ENCODE assay signal across 21 mouse cellular contexts in the genomic region with DNA sequence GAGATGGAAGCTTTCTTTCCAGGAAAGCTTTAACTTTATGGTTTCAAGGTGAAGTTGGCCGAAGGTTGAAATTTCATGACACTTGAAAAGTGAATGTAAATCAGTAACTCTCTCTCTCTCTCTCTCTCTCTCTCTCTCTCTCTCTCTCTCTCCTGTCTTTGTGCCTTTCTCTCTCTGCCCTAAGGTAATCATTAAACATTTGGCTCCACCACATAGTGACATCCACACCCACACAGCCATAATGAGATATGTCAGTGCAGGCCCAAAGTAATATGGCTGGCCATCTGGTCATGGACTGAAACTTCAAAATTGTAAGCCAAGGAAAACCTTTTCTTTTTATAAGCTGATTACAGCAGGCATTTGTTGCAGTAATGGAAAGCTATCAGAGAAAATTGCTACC.
"Had no signal": no experiment of that assay in that cellular context is flagged by ENCODE, and none has a peak within 500 bp of the region (broad histone marks: within the 10 kb centered on the region; RNA-seq: fewer than 3 reads in every experiment).

No protein-coding gene starts in this region.

- H3K36me3 ChIP-seq: heart, embryonic 10.5 days; heart, embryonic 12.5 days; hindbrain, embryonic 13.5 days; hindbrain, embryonic 15.5 days; limb, embryonic 10.5 days; limb, embryonic 12.5 days; liver, embryonic 13.5 days; liver, embryonic 15.5 days had no signal

- H3K4me2 ChIP-seq: heart, embryonic 12.5 days; hindbrain, embryonic 13.5 days; hindbrain, embryonic 15.5 days; limb, embryonic 12.5 days; liver, embryonic 11.5 days; liver, embryonic 13.5 days; liver, embryonic 15.5 days had no signal

- H3K27ac ChIP-seq: heart, embryonic 10.5 days; hindbrain, embryonic 13.5 days; hindbrain, embryonic 15.5 days; hindbrain, postnatal 0 days; limb, embryonic 10.5 days; limb, embryonic 12.5 days; liver, embryonic 13.5 days; liver, embryonic 15.5 days had no signal

- DNase-seq: forebrain, postnatal 0 days; gastrocnemius, postnatal 14 days; gastrocnemius, postnatal 36 days; heart, adult 18-20 months; heart, postnatal 10 days; layer of hippocampus, adult 9-11 months; layer of hippocampus, postnatal 36 days; liver; liver, embryonic 13.5 days; liver, postnatal 0 days; lung, adult 2 months had no signal

- H3K9me3 ChIP-seq: heart, embryonic 10.5 days; hindbrain, embryonic 13.5 days; hindbrain, embryonic 15.5 days; limb, embryonic 10.5 days; limb, embryonic 12.5 days; liver, embryonic 13.5 days; liver, embryonic 15.5 days had no signal

- H3K9ac ChIP-seq: forebrain, postnatal 0 days; heart, embryonic 12.5 days; hindbrain, embryonic 13.5 days; hindbrain, embryonic 15.5 days; limb, embryonic 12.5 days; liver, embryonic 13.5 days; liver, embryonic 15.5 days; liver, postnatal 0 days had no signal

- H3K4me3 ChIP-seq: heart, embryonic 10.5 days; heart, embryonic 12.5 days; hindbrain, embryonic 13.5 days; hindbrain, embryonic 15.5 days; limb, embryonic 10.5 days; limb, embryonic 12.5 days; liver, embryonic 13.5 days; liver, embryonic 15.5 days had no signal

- H3K4me1 ChIP-seq: heart, embryonic 10.5 days; heart, embryonic 12.5 days; hindbrain, embryonic 13.5 days; hindbrain, embryonic 15.5 days; limb, embryonic 12.5 days; liver, embryonic 13.5 days; liver, embryonic 15.5 days had no signal

- ATAC-seq: forebrain, postnatal 0 days; hindbrain, postnatal 0 days; intestine, embryonic 16.5 days; liver, postnatal 0 days had no signal

- H3K27me3 ChIP-seq: heart, embryonic 12.5 days; hindbrain, embryonic 13.5 days; hindbrain, embryonic 15.5 days; limb, embryonic 12.5 days; liver, embryonic 13.5 days; liver, embryonic 15.5 days had no signal
